ENCODE assay signal across 15 mouse cellular contexts in genomic region chr8:10501750-10502149, GRCm38 (mm10).
"Had no signal": no experiment of that assay in that cellular context is flagged by ENCODE, and none has a peak within 500 bp of the region (broad histone marks: within the 10 kb centered on the region; RNA-seq: fewer than 3 reads in every experiment).

No protein-coding gene starts in this region.

- H3K9me3 ChIP-seq: neural tube, embryonic 15.5 days; stomach, embryonic 15.5 days had no signal

- DNase-seq: retina, postnatal 1 day; right cerebral cortex, adult 18-20 months; right cerebral cortex, postnatal 14 days; right cerebral cortex, postnatal 25 days; right cerebral cortex, postnatal 4 days; spleen, adult 18-20 months; thymus, adult 18-20 months; thymus, adult 2 months; thymus, postnatal 14 days; thymus, postnatal 25 days; thymus, postnatal 36 days; thymus, postnatal 4 days had no signal

- H3K36me3 ChIP-seq: stomach, embryonic 15.5 days had no signal

- H3K4me2 ChIP-seq: neural tube, embryonic 15.5 days; stomach, embryonic 15.5 days had no signal

- H3K9ac ChIP-seq: neural tube, embryonic 15.5 days; stomach, embryonic 15.5 days had no signal

- H3K27ac ChIP-seq: neural tube, embryonic 15.5 days; stomach, embryonic 15.5 days; stomach, postnatal 0 days had no signal

- H3K4me1 ChIP-seq: neural tube, embryonic 15.5 days; stomach, embryonic 15.5 days had no signal

- H3K27me3 ChIP-seq: neural tube, embryonic 15.5 days; stomach, embryonic 15.5 days had no signal

- H3K4me3 ChIP-seq: neural tube, embryonic 15.5 days; stomach, embryonic 15.5 days had no signal
